Mouse (Mus musculus) forebrain, embryonic 14.5 days (tissue): ENCODE measurements around the gene Lhfp. TPM values are rescaled to one million over a fixed set of nuclear protein-coding genes. Genes with fewer than 3 reads are reported as not detected.
A peak's percentile ranks its signal among the peaks of the same experiment; 100 is the strongest.

Source experiments
- ATAC-seq: fragments of 200-750 bp; cut with Nextera tagmentation; 2 replicates; pipeline ENCODE4 v1.8.0; 2017; ENCODE audit warnings: mild to moderate bottlenecking, moderate library complexity
- DNase-seq: peaks from one replicate; pipeline ENCODE4 v3.0.0-alpha.2; 2015; ENCODE audit warnings: low spot score
- H3K27ac ChIP-seq: fragments of 300-500 bp; sonication (generic); 2 replicates; pipeline ENCODE4 v1.5.1; 2014; ENCODE audit warnings: low read depth, mild to moderate bottlenecking, control low read depth, low read length, moderate library complexity
- H3K27me3 ChIP-seq: fragments of 300-500 bp; sonication (generic); replicated peaks from 2 replicates; pipeline ENCODE4 v1.6.1; 2014; ENCODE audit warnings: low read length, control low read depth, mixed read lengths; ENCODE audit not compliant: control insufficient read depth, insufficient read depth
- H3K36me3 ChIP-seq: fragments of 300-500 bp; sonication (generic); 2 replicates; pipeline ENCODE4 v1.6.1; 2014; ENCODE audit warnings: low read length, control low read depth; ENCODE audit not compliant: control insufficient read depth, insufficient read depth
- H3K4me1 ChIP-seq: fragments of 300-500 bp; sonication (generic); 2 replicates; pipeline ENCODE4 v1.6.1; 2014; ENCODE audit warnings: antibody characterized with exemption, low read length, control low read depth; ENCODE audit not compliant: control insufficient read depth, insufficient read depth
- H3K4me2 ChIP-seq: fragments of 300-500 bp; sonication (generic); 2 replicates; pipeline ENCODE4 v1.6.1; 2014; ENCODE audit warnings: mild to moderate bottlenecking, control low read depth, low read length
- H3K4me3 ChIP-seq: fragments of 300-500 bp; sonication (generic); 2 replicates; pipeline ENCODE4 v1.5.1; 2014; ENCODE audit warnings: low read depth, low read length, control low read depth
- H3K9ac ChIP-seq: fragments of 300-500 bp; sonication (generic); 2 replicates; pipeline ENCODE4 v1.6.1; 2014; ENCODE audit warnings: mild to moderate bottlenecking, low read length, control low read depth, moderate library complexity
- H3K9me3 ChIP-seq: fragments of 300-500 bp; sonication (generic); replicated peaks from 2 replicates; pipeline ENCODE4 v1.6.1; 2016; ENCODE audit warnings: low read length, control low read depth, mixed read lengths; ENCODE audit not compliant: control insufficient read depth
- WGBS: fragments of 180-500 bp; shearing (Covaris S2); extraction: QIAGEN DNeasy Blood & Tissue Kit; methylation state at CpG from one replicate; pipeline ENCODE4 v1.1.7; 2014; 5-methylcytosine and 5-hydroxymethylcytosine counted together
- polyA plus RNA-seq: library from polyadenylated mRNA; unstranded; fragments of >200 nt; fragmentation: Nextera tagmentation; extraction: Ambion mirVana; gene quantifications from 2 replicates; pipeline ENCODE4 v1.2.1, GENCODE M21; 2014

Gene Lhfp
- polyA plus RNA-seq, 1 experiment from 2014 or later, result 37.4 TPM

DNA sequence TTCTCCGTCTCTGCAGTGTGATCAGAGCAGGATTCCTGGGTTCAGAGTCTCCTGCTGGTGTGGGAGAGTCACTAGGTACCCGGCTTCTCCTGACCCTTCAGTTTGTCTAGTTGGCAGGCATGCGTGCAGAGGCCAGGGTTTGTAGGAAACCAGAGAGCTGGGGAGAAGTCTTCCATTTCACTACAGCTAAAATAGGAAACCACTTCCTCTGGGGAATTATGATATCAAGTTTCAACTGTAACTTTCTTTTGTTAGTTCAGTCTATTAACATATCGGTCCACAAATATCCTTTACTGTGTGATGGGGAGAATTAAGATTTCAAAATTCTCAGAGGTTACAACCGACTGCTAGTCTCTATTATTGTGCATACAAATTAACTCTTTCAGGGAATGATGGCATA is 5.3 kb upstream of the Lhfp start:
- no peak for ATAC-seq
- Histone ChIP-seq H3K4me3 (no peak overlapping the region), H3K27ac (no peak overlapping the region), H3K4me2 (no peak overlapping the region), H3K27me3 (no peaks in the 10 kb centered on the region), H3K9me3 (no peaks in the 10 kb centered on the region), H3K4me1 (no peaks in the 10 kb centered on the region), H3K36me3 (no peaks in the 10 kb centered on the region), H3K9ac (no peak overlapping the region)
- DNase-seq, result no peak
- WGBS, result 85% methylated on average over 5 of the region's 5 CpGs

DNA sequence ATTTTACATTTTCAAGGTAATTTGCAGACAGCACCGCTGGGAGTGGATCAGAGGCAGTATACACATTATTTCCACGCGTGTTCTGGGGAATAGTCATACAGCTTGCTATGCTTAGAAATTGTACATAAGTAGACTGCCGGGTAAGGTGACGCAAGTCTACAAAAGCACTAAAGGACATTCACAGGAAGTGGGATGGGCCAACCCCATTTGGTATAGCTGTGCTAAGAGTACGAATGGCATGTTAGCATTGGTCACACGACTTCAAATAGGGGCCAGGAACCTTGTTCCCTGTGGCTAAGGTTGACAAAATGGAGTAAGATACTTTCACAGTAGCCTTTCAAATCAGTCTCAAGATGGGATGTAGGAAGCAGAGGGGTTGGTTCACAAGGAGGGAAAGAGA is 4.4 kb upstream of the Lhfp start:
- no peak overlapping the region for H3K4me3 ChIP-seq
- DNase-seq (no peak), ATAC-seq (no peak)
- no peak overlapping the region for H3K27ac ChIP-seq
- no peak overlapping the region for H3K9ac ChIP-seq
- no peaks in the 10 kb centered on the region for H3K27me3 ChIP-seq
- 87% methylated on average over 7 of the region's 7 CpGs for WGBS
- no peak overlapping the region for H3K4me2 ChIP-seq
- H3K36me3 ChIP-seq, result no peaks in the 10 kb centered on the region
- no peaks in the 10 kb centered on the region for H3K4me1 ChIP-seq
- no peaks in the 10 kb centered on the region for H3K9me3 ChIP-seq

DNA sequence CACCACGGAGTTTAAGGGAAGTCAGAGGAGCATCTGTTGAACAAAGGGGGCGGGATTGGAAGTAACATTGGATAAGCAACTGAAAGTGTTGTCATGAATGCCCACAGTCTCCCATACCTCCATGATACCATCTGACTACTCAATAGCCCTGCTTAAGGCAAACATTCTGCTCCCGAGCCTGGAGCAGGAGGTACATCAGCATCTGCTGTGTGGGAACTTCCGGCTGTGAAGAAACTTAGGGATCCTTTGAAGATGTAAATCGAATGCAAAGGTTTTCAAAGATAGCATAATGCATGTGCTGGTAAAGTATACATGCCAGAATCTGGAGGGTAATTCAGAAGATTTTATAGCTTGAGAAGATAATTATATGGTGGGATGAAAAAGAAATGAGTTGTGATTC is 2.4 kb upstream of the Lhfp start:
- 73% methylated on average over 5 of the region's 5 CpGs for WGBS
- Histone ChIP-seq H3K4me1 (0 out of 2 replicates have a peak, but pooled peaks cover 3% of the 10 kb centered on the region), H3K4me2 (no peak overlapping the region), H3K9ac (no peak overlapping the region), H3K27ac (no peak overlapping the region), H3K9me3 (no peaks in the 10 kb centered on the region), H3K36me3 (no peaks in the 10 kb centered on the region), H3K4me3 (no peak overlapping the region), H3K27me3 (no peaks in the 10 kb centered on the region)
- ATAC-seq (no peak), DNase-seq (no peak)

DNA sequence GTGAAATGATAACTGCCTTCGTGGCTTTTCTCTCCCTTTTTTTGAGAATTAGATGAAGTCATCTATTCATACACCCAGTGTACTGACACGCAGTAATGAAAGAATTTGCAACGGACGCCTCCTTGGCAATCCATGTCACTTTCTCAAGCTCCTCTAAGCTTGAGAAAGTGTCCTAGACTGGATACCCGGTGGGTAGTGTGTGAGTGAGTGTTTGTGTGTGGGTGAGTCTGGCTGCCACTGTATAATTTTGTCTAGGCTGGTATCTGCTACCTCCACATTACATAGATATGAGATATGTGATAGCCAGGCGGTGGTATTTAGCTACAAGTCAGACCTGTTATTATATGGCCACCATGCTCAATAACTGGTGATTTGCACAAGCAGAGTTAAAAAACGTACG is 1.6 kb upstream of the Lhfp start:
- 83% methylated on average over 8 of the region's 8 CpGs for WGBS
- Histone ChIP-seq H3K4me2 (no peak overlapping the region), H3K27ac (no peak overlapping the region), H3K9ac (no peak overlapping the region), H3K9me3 (no peaks in the 10 kb centered on the region), H3K36me3 (no peaks in the 10 kb centered on the region), H3K27me3 (no peaks in the 10 kb centered on the region), H3K4me1 (0 out of 2 replicates have a peak, but pooled peaks cover 3% of the 10 kb centered on the region), H3K4me3 (no peak overlapping the region)
- DNase-seq (no peak), ATAC-seq (no peak)

DNA sequence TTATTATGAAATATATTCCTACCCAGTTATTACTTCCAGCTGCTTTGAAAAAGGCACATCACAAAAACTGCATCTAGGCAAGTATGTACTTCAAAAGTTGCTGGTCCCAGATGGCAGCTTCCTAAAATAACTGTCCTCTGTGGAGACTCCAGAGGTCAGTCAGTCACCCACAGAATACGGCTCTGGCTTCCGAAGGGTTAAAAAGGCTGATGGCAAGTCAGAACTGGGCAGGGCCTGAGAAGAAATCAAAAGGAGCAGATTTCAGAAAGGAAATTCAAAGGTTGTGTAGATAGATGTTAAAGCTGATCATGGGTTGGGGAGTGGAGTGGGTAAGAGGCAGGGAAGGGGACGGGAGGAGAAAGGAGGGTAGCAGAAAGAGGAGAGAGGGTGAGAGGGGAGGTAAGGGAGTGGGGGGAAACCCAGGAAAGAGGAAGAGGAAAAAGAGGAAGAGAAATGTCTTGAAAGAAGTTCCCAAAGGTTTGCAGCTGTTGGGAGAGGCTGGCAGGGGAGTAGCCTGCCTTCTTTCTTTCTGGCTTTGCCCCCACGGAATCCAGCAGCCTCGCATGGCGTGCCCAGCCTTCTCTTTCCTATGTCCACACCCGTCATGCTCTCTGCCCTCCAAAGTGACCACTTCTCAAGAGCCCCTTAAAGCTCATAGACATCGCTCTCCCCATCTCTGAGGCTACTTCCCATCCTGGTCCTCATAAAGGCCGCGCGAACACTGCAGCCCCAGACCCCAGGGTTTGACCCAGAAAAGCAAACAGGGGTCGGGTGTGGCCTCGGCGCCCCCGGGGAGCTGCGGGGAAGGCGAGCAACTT is 526 bp upstream of the Lhfp start:
- H3K36me3 ChIP-seq, result no peaks in the 10 kb centered on the region
- no peaks in the 10 kb centered on the region for H3K27me3 ChIP-seq
- peak overlapping the region; percentile 85 for H3K4me2 ChIP-seq
- H3K9ac ChIP-seq, result peak overlapping the region; percentile 72
- H3K27ac ChIP-seq, result no peak overlapping the region
- H3K9me3 ChIP-seq, result no peaks in the 10 kb centered on the region
- 8% methylated on average over 17 of the region's 17 CpGs for WGBS
- DNase-seq, result no peak
- H3K4me3 ChIP-seq, result peak overlapping the region; percentile 67
- 0 out of 2 replicates have a peak, but pooled peaks cover 3% of the 10 kb centered on the region for H3K4me1 ChIP-seq
- peak; percentile 16; the same call in 1 of the 2 replicates for ATAC-seq

DNA sequence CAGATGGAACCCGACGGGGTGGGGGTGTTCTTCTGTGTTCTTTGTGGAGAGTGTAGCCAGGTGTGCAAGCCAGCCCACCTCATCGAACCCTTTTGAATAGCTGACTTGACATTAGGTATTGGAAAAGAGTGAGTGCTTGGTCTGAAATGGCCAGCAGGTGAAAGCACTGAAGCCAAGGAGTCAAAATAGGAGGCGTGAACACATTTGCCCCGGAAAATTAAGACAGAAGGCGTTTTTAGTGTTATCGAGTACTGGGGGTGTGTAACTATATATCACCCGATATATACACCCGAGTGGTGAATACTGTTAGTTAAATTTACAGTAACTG is 876 bp downstream of the Lhfp start:
- peak overlapping the region; percentile 72; the same call in 1 of the 2 replicates for H3K9ac ChIP-seq
- ATAC-seq (no peak), DNase-seq (no peak)
- 0 out of 2 replicates have a peak, but pooled peaks cover 3% of the 10 kb centered on the region for H3K4me1 ChIP-seq
- no peak overlapping the region for H3K27ac ChIP-seq
- H3K27me3 ChIP-seq, result no peaks in the 10 kb centered on the region
- H3K36me3 ChIP-seq, result no peaks in the 10 kb centered on the region
- 23% methylated on average over 9 of the region's 9 CpGs for WGBS
- no peaks in the 10 kb centered on the region for H3K9me3 ChIP-seq
- H3K4me2 ChIP-seq, result peak overlapping the region; percentile 85
- H3K4me3 ChIP-seq, result peak overlapping the region; percentile 67

DNA sequence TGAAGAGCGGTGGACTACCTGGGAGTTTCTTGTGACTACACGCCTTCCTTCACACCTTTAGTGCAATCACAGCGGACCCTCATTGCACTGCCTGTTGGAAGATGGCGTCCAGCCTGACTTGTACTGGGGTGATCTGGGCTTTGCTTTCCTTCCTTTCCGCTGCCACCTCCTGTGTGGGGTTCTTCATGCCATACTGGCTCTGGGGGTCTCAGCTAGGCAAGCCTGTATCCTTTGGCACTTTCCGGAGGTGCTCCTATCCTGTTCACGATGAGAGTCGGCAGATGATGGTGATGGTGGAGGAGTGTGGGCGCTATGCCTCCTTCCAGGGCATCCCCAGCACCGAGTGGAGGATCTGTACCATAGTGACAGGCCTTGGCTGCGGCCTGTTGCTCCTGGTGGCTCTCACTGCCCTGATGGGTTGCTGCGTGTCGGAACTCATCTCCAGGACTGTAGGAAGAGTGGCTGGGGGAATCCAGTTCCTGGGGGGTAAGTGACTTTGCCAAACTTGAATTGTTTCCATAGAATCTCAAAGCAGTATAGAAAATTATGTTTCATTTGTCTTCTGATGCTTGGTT is 2.0 kb downstream of the Lhfp start:
- ATAC-seq, result no peak
- Histone ChIP-seq H3K36me3 (no peaks in the 10 kb centered on the region), H3K27ac (no peak overlapping the region), H3K4me3 (no peak overlapping the region), H3K4me2 (peak overlapping the region; percentile 20; the same call in 1 of the 2 replicates), H3K4me1 (0 out of 2 replicates have a peak, but pooled peaks cover 3% of the 10 kb centered on the region), H3K27me3 (no peaks in the 10 kb centered on the region), H3K9me3 (no peaks in the 10 kb centered on the region), H3K9ac (no peak overlapping the region)
- no peak for DNase-seq
- 94% methylated on average over 13 of the region's 13 CpGs for WGBS

DNA sequence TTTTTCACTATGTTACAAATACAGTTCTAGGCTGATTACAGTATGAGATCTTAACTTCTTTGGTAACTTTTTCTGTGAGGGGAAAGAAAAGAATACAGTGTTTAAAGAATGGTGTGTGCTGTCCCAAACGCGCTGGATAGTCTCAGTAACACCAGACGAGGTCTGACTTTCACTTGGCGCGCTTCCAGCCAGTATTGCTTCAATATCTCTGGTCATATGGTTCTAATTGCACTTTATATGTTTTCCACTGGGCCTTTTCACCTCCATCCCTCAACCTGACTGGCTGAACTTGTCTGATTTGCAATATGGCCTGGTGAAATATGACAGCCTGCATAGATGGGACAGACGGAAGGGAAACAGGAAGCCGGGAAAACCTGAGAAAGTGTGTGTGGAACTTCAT is 2.9 kb downstream of the Lhfp start:
- no peaks in the 10 kb centered on the region for H3K27me3 ChIP-seq
- no peak for ATAC-seq
- DNase-seq, result no peak
- no peak overlapping the region for H3K4me3 ChIP-seq
- H3K9ac ChIP-seq, result no peak overlapping the region
- H3K4me2 ChIP-seq, result peak overlapping the region; percentile 24; the same call in 1 of the 2 replicates
- no peaks in the 10 kb centered on the region for H3K9me3 ChIP-seq
- no peaks in the 10 kb centered on the region for H3K36me3 ChIP-seq
- 77% methylated on average over 7 of the region's 7 CpGs for WGBS
- no peak overlapping the region for H3K27ac ChIP-seq
- H3K4me1 ChIP-seq, result 0 out of 2 replicates have a peak, but pooled peaks cover 3% of the 10 kb centered on the region

DNA sequence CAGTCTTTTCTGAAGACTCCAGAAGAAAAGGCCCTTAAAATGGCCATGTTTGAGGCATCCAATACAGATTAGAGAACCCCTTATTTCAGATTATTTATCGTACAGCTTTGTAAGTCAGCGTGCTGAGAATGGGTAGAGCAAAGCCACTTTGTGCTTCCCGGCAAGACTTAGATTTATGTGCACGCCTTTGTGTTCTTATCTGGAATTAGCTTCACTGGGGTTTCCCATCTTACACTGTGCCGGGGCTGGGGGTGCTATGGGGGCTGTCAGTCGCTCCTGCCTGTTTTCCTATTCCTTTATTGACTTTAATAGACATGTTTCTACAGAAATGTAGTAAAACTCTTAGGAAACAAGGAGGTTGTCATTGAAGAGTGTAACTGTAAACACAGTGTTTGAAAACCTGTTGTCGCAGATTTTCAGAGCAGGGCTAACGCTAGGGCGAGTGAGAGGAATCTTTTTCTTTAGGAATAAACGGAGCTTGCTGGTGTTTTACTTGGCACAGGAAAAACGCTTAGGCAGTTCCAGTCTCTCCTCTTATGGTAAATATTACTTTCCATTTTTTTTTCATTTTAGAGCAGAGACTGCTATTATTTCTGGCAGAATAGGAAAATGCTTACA is 3.5 kb downstream of the Lhfp start:
- WGBS, result 76% methylated on average over 11 of the region's 11 CpGs
- no peak overlapping the region for H3K27ac ChIP-seq
- H3K27me3 ChIP-seq, result no peaks in the 10 kb centered on the region
- H3K36me3 ChIP-seq, result no peaks in the 10 kb centered on the region
- H3K4me2 ChIP-seq, result peak overlapping the region; percentile 24
- no peak overlapping the region for H3K9ac ChIP-seq
- H3K4me1 ChIP-seq, result 0 out of 2 replicates have a peak, but pooled peaks cover 3% of the 10 kb centered on the region
- DNase-seq (no peak), ATAC-seq (no peak)
- no peak overlapping the region for H3K4me3 ChIP-seq
- no peaks in the 10 kb centered on the region for H3K9me3 ChIP-seq
